Mouse (Mus musculus) hindbrain, embryonic 15.5 days (tissue): Measurements from ENCODE around the gene Itga10. TPM values are rescaled to one million over a fixed set of nuclear protein-coding genes. Genes with fewer than 3 reads are reported as not detected.
A peak's percentile ranks its signal among the peaks of the same experiment; 100 is the strongest.
"Not testable (repeated sequence)": the region's sequence is repeated elsewhere in the genome, so short reads cannot be mapped to it uniquely, and the experiment has no call there.

ENCODE experiments used
- ATAC-seq: fragments of 200-750 bp; cut with Nextera tagmentation; 2 replicates; pipeline ENCODE4 v1.8.0; 2017; ENCODE audit warnings: low read depth, moderate number of reproducible peaks, moderate TSS enrichment; ENCODE audit not compliant: low FRiP score
- H3K27ac ChIP-seq: fragments of 300-500 bp; sonication (generic); replicated peaks from 2 replicates; pipeline ENCODE4 v1.5.1; 2015; ENCODE audit warnings: mild to moderate bottlenecking, inconsistent platforms
- H3K27me3 ChIP-seq: fragments of 300-500 bp; sonication (generic); 2 replicates; pipeline ENCODE4 v1.6.1; 2015; ENCODE audit warnings: control low read depth, inconsistent platforms
- H3K36me3 ChIP-seq: fragments of 300-500 bp; sonication (generic); 2 replicates; pipeline ENCODE4 v1.6.1; 2015; ENCODE audit warnings: control low read depth, inconsistent platforms
- H3K4me1 ChIP-seq: fragments of 300-500 bp; sonication (generic); replicated peaks from 2 replicates; pipeline ENCODE4 v1.6.1; 2015; ENCODE audit warnings: control low read depth, inconsistent platforms
- H3K4me2 ChIP-seq: fragments of 300-500 bp; sonication (generic); 2 replicates; pipeline ENCODE4 v1.6.1; 2015; ENCODE audit warnings: moderate library complexity, mild to moderate bottlenecking, inconsistent platforms
- H3K4me3 ChIP-seq: fragments of 300-500 bp; sonication (generic); 2 replicates; pipeline ENCODE4 v1.5.1; 2015; ENCODE audit warnings: mild to moderate bottlenecking, inconsistent platforms
- H3K9ac ChIP-seq: fragments of 300-500 bp; sonication (generic); 2 replicates; pipeline ENCODE4 v1.6.1; 2015; ENCODE audit warnings: inconsistent platforms
- H3K9me3 ChIP-seq: fragments of 300-500 bp; sonication (generic); 2 replicates; pipeline ENCODE4 v1.6.1; 2016; ENCODE audit warnings: control low read depth, inconsistent platforms
- WGBS: fragments of 180-500 bp; shearing (Covaris S2); methylation state at CpG from one replicate; pipeline ENCODE4 v1.1.7; 2015; 5-methylcytosine and 5-hydroxymethylcytosine counted together
- polyA plus RNA-seq: library from polyadenylated mRNA; unstranded; fragments of >200 nt; fragmentation: Nextera tagmentation; extraction: Ambion mirVana; gene quantifications from 2 replicates; pipeline ENCODE4 v1.2.1, GENCODE M21; 2015

Itga10 gene
- polyA plus RNA-seq, 1 experiment from 2014 or later, result 1.1 TPM

- H3K9me3 ChIP-seq, result no peaks in the 10 kb centered on the region
- H3K27me3 ChIP-seq, result peaks cover 4% of the 10 kb centered on the region; the same call in 1 of the 2 replicates
- WGBS, result 42% methylated on average over 28 of the region's 28 CpGs
- H3K36me3 ChIP-seq, result no peaks in the 10 kb centered on the region
- peak overlapping the region; percentile 5 for H3K4me3 ChIP-seq
- peak overlapping the region; percentile 50 for H3K4me2 ChIP-seq
- no peak overlapping the region for H3K9ac ChIP-seq
- no peak for ATAC-seq
- H3K4me1 ChIP-seq, result peaks cover 8% of the 10 kb centered on the region
- no peak overlapping the region for H3K27ac ChIP-seq
These were observed 39.4 kb downstream of the Itga10 start for GRCm38 (mm10) chr3:96684822-96685156.

- H3K4me1 ChIP-seq, H3K36me3 ChIP-seq, H3K4me3 ChIP-seq, H3K9ac ChIP-seq, ATAC-seq, H3K27ac ChIP-seq, H3K9me3 ChIP-seq, H3K27me3 ChIP-seq, H3K4me2 ChIP-seq: not testable (repeated sequence)
- WGBS, result 94% methylated on average over 5 of the region's 5 CpGs
These were observed 40.7 kb downstream of the Itga10 start for GRCm38 (mm10) chr3:96686057-96686456.

GRCm38 (mm10) chr3:96688854-96689253 lies 43.5 kb downstream of the Itga10 start:
- Histone ChIP-seq H3K27me3 (peaks cover 4% of the 10 kb centered on the region; the same call in 1 of the 2 replicates), H3K9ac (no peak overlapping the region), H3K36me3 (no peaks in the 10 kb centered on the region), H3K9me3 (no peaks in the 10 kb centered on the region), H3K27ac (no peak overlapping the region), H3K4me1 (no peaks in the 10 kb centered on the region), H3K4me2 (no peak overlapping the region), H3K4me3 (no peak overlapping the region)
- ATAC-seq, result no peak
- WGBS, result 88% methylated on average over 11 of the region's 11 CpGs

- Histone ChIP-seq H3K27me3 (peaks cover 1% of the 10 kb centered on the region; the same call in 1 of the 2 replicates), H3K9me3 (no peaks in the 10 kb centered on the region), H3K36me3 (no peaks in the 10 kb centered on the region), H3K9ac (no peak overlapping the region), H3K4me2 (no peak overlapping the region), H3K27ac (no peak overlapping the region), H3K4me1 (no peaks in the 10 kb centered on the region), H3K4me3 (no peak overlapping the region)
- ATAC-seq, result no peak
- WGBS, result 49% methylated on average over 3 of the region's 3 CpGs
These were observed 44.9 kb downstream of the Itga10 start for GRCm38 (mm10) chr3:96690298-96690697.

- Histone ChIP-seq H3K36me3 (no peaks in the 10 kb centered on the region), H3K4me1 (peaks cover 10% of the 10 kb centered on the region), H3K4me2 (no peak overlapping the region), H3K27me3 (no peaks in the 10 kb centered on the region), H3K27ac (no peak overlapping the region), H3K9ac (no peak overlapping the region), H3K9me3 (no peaks in the 10 kb centered on the region), H3K4me3 (no peak overlapping the region)
- no peak for ATAC-seq
- 21% methylated on average over 3 of the region's 3 CpGs for WGBS
These were observed 47.1 kb downstream of the Itga10 start for GRCm38 (mm10) chr3:96692506-96692905.

- Histone ChIP-seq H3K4me1 (peaks cover 17% of the 10 kb centered on the region), H3K36me3 (no peaks in the 10 kb centered on the region), H3K9ac (no peak overlapping the region), H3K27ac (no peak overlapping the region), H3K9me3 (no peaks in the 10 kb centered on the region), H3K27me3 (no peaks in the 10 kb centered on the region), H3K4me2 (no peak overlapping the region), H3K4me3 (no peak overlapping the region)
- no peak for ATAC-seq
- WGBS, result 90% methylated on average over 1 of the region's 1 CpGs
These were observed 48.2 kb downstream of the Itga10 start for GRCm38 (mm10) chr3:96693579-96693978.

GRCm38 (mm10) chr3:96696198-96696765 lies 50.9 kb downstream of the Itga10 start, which contains the start of gene Pias3:
Gene Pias3, plus strand, starts transcription at chr3:96696384.
- H3K4me2 ChIP-seq, result peak within 1 kb of the TSS; percentile 62
- H3K36me3 ChIP-seq, result peaks cover 7% of the 10 kb centered on the region; the same call in 1 of the 2 replicates
- WGBS, result 0% methylated on average over 35 of the region's 35 CpGs
- H3K27me3 ChIP-seq, result no peaks in the 10 kb centered on the region
- peaks cover 17% of the 10 kb centered on the region for H3K4me1 ChIP-seq
- ATAC-seq, result peak; percentile 57
- H3K27ac ChIP-seq, result peak within 1 kb of the TSS; percentile 92
- H3K9me3 ChIP-seq, result no peaks in the 10 kb centered on the region
- H3K4me3 ChIP-seq, result peak within 1 kb of the TSS; percentile 94
- H3K9ac ChIP-seq, result peak within 1 kb of the TSS; percentile 90

- Histone ChIP-seq H3K27me3 (no peaks in the 10 kb centered on the region), H3K27ac (peak overlapping the region; percentile 92), H3K36me3 (peaks cover 14% of the 10 kb centered on the region), H3K9ac (peak overlapping the region; percentile 90), H3K9me3 (no peaks in the 10 kb centered on the region), H3K4me1 (peaks cover 17% of the 10 kb centered on the region), H3K4me3 (peak overlapping the region; percentile 94), H3K4me2 (peak overlapping the region; percentile 62)
- WGBS, result under 1% methylated on average over 79 of the region's 85 CpGs
- peak; percentile 91 for ATAC-seq
These were observed 51.7 kb downstream of the Itga10 start for GRCm38 (mm10) chr3:96696766-96697732.

- Histone ChIP-seq H3K4me3 (no peak overlapping the region), H3K27me3 (no peaks in the 10 kb centered on the region), H3K27ac (no peak overlapping the region), H3K36me3 (peaks cover 26% of the 10 kb centered on the region), H3K9me3 (no peaks in the 10 kb centered on the region), H3K4me1 (peaks cover 17% of the 10 kb centered on the region), H3K4me2 (no peak overlapping the region), H3K9ac (no peak overlapping the region)
- WGBS, result 60% methylated on average over 19 of the region's 19 CpGs
- ATAC-seq, result no peak
These were observed 53.8 kb downstream of the Itga10 start for GRCm38 (mm10) chr3:96698993-96699690.

- Histone ChIP-seq H3K4me3 (no peak overlapping the region), H3K9ac (no peak overlapping the region), H3K27me3 (no peaks in the 10 kb centered on the region), H3K4me1 (peaks cover 17% of the 10 kb centered on the region), H3K9me3 (no peaks in the 10 kb centered on the region), H3K4me2 (no peak overlapping the region), H3K36me3 (peaks cover 33% of the 10 kb centered on the region), H3K27ac (no peak overlapping the region)
- ATAC-seq, result no peak
- WGBS, result 56% methylated on average over 7 of the region's 7 CpGs
These were observed 55.0 kb downstream of the Itga10 start for GRCm38 (mm10) chr3:96700376-96700775.

GRCm38 (mm10) chr3:96701003-96701402 lies 55.6 kb downstream of the Itga10 start:
- H3K4me3 ChIP-seq, result no peak overlapping the region
- 88% methylated on average over 4 of the region's 4 CpGs for WGBS
- H3K9me3 ChIP-seq, result no peaks in the 10 kb centered on the region
- H3K4me1 ChIP-seq, result peaks cover 12% of the 10 kb centered on the region
- no peak for ATAC-seq
- H3K27ac ChIP-seq, result no peak overlapping the region
- H3K9ac ChIP-seq, result no peak overlapping the region
- no peaks in the 10 kb centered on the region for H3K27me3 ChIP-seq
- peaks cover 33% of the 10 kb centered on the region for H3K36me3 ChIP-seq
- H3K4me2 ChIP-seq, result no peak overlapping the region

- WGBS, result 66% methylated on average over 11 of the region's 11 CpGs
- Histone ChIP-seq H3K27ac (no peak overlapping the region), H3K4me2 (no peak overlapping the region), H3K36me3 (peaks cover 33% of the 10 kb centered on the region), H3K9ac (no peak overlapping the region), H3K4me1 (peaks cover 6% of the 10 kb centered on the region), H3K27me3 (no peaks in the 10 kb centered on the region), H3K9me3 (no peaks in the 10 kb centered on the region), H3K4me3 (no peak overlapping the region)
- no peak for ATAC-seq
These were observed 59.4 kb downstream of the Itga10 start for GRCm38 (mm10) chr3:96704778-96705177.
